Mouse (Mus musculus): Measurements from ENCODE around the gene Slco2a1.

GRCm38 (mm10) chr9:103029012-103029411 lies 40.5 kb downstream of the Slco2a1 start:
- TF ChIP-seq CTCF (conservative IDR thresholded peaks at IDR 0.05; ENCODE audit: low read length) (no peak), NANOG (IDR thresholded peaks at IDR 0.05; ENCODE audit: borderline replicate concordance, low read length) (no peak)

Measured in E14TG2a.4 (cell line).